13 mouse cellular contexts compared by ENCODE assay signal in the genomic region with DNA sequence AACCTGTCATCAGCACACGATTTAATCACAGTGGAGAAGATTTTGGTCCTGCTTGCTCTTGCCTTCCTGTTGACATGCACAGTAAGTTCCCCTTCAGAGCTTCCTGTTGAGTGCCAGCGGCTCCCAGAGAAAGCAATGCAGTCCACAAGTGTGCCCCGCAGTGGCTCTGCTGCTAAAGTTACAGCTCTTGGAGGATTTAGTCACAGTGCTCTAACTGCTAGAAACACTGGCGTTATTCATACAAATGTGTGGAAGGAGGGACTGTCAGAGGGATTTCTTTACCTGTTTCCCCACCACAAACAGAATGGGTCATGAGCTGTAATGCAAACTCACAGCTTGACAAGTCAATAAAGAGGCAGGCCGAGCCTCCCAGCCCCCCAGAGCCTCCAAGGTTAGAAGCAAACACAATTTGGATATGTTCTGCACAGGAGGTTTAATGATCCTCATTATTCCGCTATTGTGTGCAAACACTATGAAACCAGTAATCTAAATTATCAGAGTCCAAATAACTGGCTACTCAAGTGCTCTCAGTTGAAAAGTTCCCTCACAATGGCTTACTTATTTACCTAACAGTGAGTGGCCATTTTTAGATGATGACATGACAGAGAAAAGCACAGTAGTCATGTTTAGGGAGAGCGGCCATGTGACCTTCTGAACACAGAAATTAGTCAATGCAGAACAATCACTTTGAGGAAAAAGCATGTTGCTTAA. TPM values are rescaled to one million over a fixed set of nuclear protein-coding genes. Genes with fewer than 3 reads are reported as not detected.
DNase-seq lines count a peak whose midpoint lies in the region; ATAC-seq lines count a peak whose summit lies in the region.
"Had no signal": no experiment of that assay in that cellular context is flagged by ENCODE, and none has a peak within 500 bp of the region (broad histone marks: within the 10 kb centered on the region; RNA-seq: fewer than 3 reads in every experiment).

No protein-coding gene starts in this region.

- no peak overlapping the region for H3K4me3 ChIP-seq in forebrain, embryonic 12.5 days (replicated peaks)
- no peak overlapping the region for H3K4me3 ChIP-seq in macrophage (ENCODE audit: inconsistent target)

- peaks cover 17% of the 10 kb centered on the region for H3K27me3 ChIP-seq in forebrain, embryonic 12.5 days

- no peak overlapping the region for H3K4me2 ChIP-seq in forebrain, embryonic 12.5 days
- H3K4me2 ChIP-seq: heart, embryonic 11.5 days had no signal

- no peaks in the 10 kb centered on the region for H3K9me3 ChIP-seq in forebrain, embryonic 12.5 days

- no peaks in the 10 kb centered on the region for H3K79me2 ChIP-seq in macrophage (ENCODE audit: inconsistent target)

- 0 out of 2 replicates have a peak overlapping the region, but pooled peaks have one; percentile 25 for H3K27ac ChIP-seq in forebrain, embryonic 12.5 days
- peak overlapping the region; percentile 84 for H3K27ac ChIP-seq in macrophage

- H3K36me3 ChIP-seq in forebrain, embryonic 12.5 days (replicated peaks): 0 out of 2 replicates have a peak, but pooled peaks cover 5% of the 10 kb centered on the region
- no peaks in the 10 kb centered on the region for H3K36me3 ChIP-seq in macrophage (ENCODE audit: inconsistent target)

- 0 out of 2 replicates have a peak, but pooled peaks have one; percentile 36 for ATAC-seq in forebrain, embryonic 12.5 days (ENCODE audit: low FRiP score)

- 22% methylated on average over 7 of the region's 7 CpGs for WGBS in forebrain, embryonic 12.5 days
- 50% methylated on average over 6 of the region's 7 CpGs for WGBS in macrophage (ENCODE audit: missing documents)

- H3K9ac ChIP-seq in forebrain, embryonic 12.5 days: no peak overlapping the region

- peak; percentile 16 for DNase-seq in kidney, adult 9 months
- no peak for DNase-seq in kidney, adult 11 months
- DNase-seq in Muller cell, postnatal 12 days (ENCODE audit: inconsistent ontology term): peak; percentile 59
- no peak for DNase-seq in layer of hippocampus, adult 9-10 months (ENCODE audit: low spot score)
- no peak for DNase-seq in cerebellum, postnatal 36 days
- DNase-seq in right cerebral cortex, postnatal 4 days: no peak
- DNase-seq: adrenal gland, adult 8-10 months had no signal

- peaks cover 7% of the 10 kb centered on the region for H3K4me1 ChIP-seq in forebrain, embryonic 12.5 days

RNA-seq across cellular contexts. Expression of gene Gata3, which starts 36.5 kb away (rescaled TPM):
- 3.2 and 10.9 TPM in 2 replicates for polyA plus RNA-seq in forebrain, embryonic 12.5 days (2016; fragmentation: Nextera tagmentation; extraction: Ambion mirVana)
- under 1 TPM in 1 of 26 experiments, not detected in 25; 0.32 TPM for total RNA-seq in macrophage (2018; cell fraction: chromatin; rRNA removed)
- under 1 TPM in 3 of 26 experiments, not detected in 23; under 0.01 to 0.09 (median 0.03) TPM for total RNA-seq in macrophage (2018; cell fraction: cytosol; rRNA removed)
- under 1 TPM in 1 of 26 experiments, not detected in 25; 0.25 TPM for total RNA-seq in macrophage (2018; cell fraction: nucleus; rRNA removed)
- polyA plus RNA-seq in macrophage (2018): 0.06 TPM in 1 of 3 replicates, not detected in the others

RNA-seq across cellular contexts. Expression of gene 9230102O04Rik, which starts 37.0 kb away (rescaled TPM):
- polyA plus RNA-seq in forebrain, embryonic 12.5 days (2016; fragmentation: Nextera tagmentation; extraction: Ambion mirVana): 0.50 TPM in 1 of 2 replicates, not detected in the other
- not detected for total RNA-seq in macrophage (2018; cell fraction: chromatin; rRNA removed)
- total RNA-seq in macrophage (2018; cell fraction: cytosol; rRNA removed): not detected
- not detected for total RNA-seq in macrophage (2018; cell fraction: nucleus; rRNA removed)
- polyA plus RNA-seq in macrophage (2018): not detected in 3 replicates
- total RNA-seq: adrenal gland, adult 8-10 months had no signal
- polyA plus RNA-seq: large intestine, adult 2 months; lung, embryonic 16.5 days had no signal

RNA-seq across cellular contexts. Expression of gene 4930412O13Rik, which starts 45.3 kb away (rescaled TPM):
- 0.45 TPM in 1 of 2 replicates, not detected in the other for polyA plus RNA-seq in forebrain, embryonic 12.5 days (2016; fragmentation: Nextera tagmentation; extraction: Ambion mirVana)
- total RNA-seq in macrophage (2018; cell fraction: chromatin; rRNA removed): not detected
- not detected for total RNA-seq in macrophage (2018; cell fraction: cytosol; rRNA removed)
- total RNA-seq in macrophage (2018; cell fraction: nucleus; rRNA removed): not detected
- polyA plus RNA-seq in macrophage (2018): not detected in 3 replicates
- polyA plus RNA-seq: heart, embryonic 11.5 days; large intestine, adult 2 months; lung, embryonic 16.5 days; neural tube, embryonic 14.5 days had no signal

Comparison
In these comparisons a context has a peak if more than half of its experiments do, and no peak if none do; other contexts are left out.
1. DNase-seq: peak in kidney, adult 9 months (single experiment) and Muller cell, postnatal 12 days (single experiment); none in kidney, adult 11 months (single experiment), layer of hippocampus, adult 9-10 months (single experiment), cerebellum, postnatal 36 days (0 of 2) and right cerebral cortex, postnatal 4 days (single experiment).